Mouse (Mus musculus): ENCODE data around the gene Appl1. TPM values are rescaled to one million over a fixed set of nuclear protein-coding genes. Genes with fewer than 3 reads are reported as not detected.
"Not testable (repeated sequence)": the region's sequence is repeated elsewhere in the genome, so short reads cannot be mapped to it uniquely, and the experiment has no call there.

Gene Appl1
- polyA plus RNA-seq, 1 experiment from 2014 or later, result 33.1 TPM

- Histone ChIP-seq H3K4me3 (no peak overlapping the region), H3K36me3 (0 out of 2 replicates have a peak, but pooled peaks cover 3% of the 10 kb centered on the region), H3K27me3 (ENCODE audit: low read depth, poor library complexity, severe bottlenecking) (no peaks in the 10 kb centered on the region), H3K9me3 (replicated peaks) (0 out of 2 replicates have a peak, but pooled peaks cover 2% of the 10 kb centered on the region), H3K4me1 (peaks cover 6% of the 10 kb centered on the region), H3K27ac (no peak overlapping the region)
- 84% methylated on average over 5 of the region's 5 CpGs for WGBS
- DNase-seq (ENCODE audit: low spot score), result no peak
Observed at GRCm38 (mm10) chr14:26982150-26982530, 11.1 kb upstream of the Appl1 start.

- H3K9me3 ChIP-seq (replicated peaks), result 0 out of 2 replicates have a peak, but pooled peaks cover 2% of the 10 kb centered on the region
- no peak for DNase-seq (ENCODE audit: low spot score)
- H3K27ac ChIP-seq, result no peak overlapping the region
- H3K27me3 ChIP-seq (ENCODE audit: low read depth, poor library complexity, severe bottlenecking), result no peaks in the 10 kb centered on the region
- 69% methylated on average over 5 of the region's 5 CpGs for WGBS
- H3K36me3 ChIP-seq, result 0 out of 2 replicates have a peak, but pooled peaks cover 3% of the 10 kb centered on the region
- peaks cover 12% of the 10 kb centered on the region for H3K4me1 ChIP-seq
- no peak overlapping the region for H3K4me3 ChIP-seq
Observed at GRCm38 (mm10) chr14:26981494-26982149, 10.6 kb upstream of the Appl1 start.

GRCm38 (mm10) chr14:26981021-26981420 lies 10.0 kb upstream of the Appl1 start:
- H3K9me3 ChIP-seq (replicated peaks), result 0 out of 2 replicates have a peak, but pooled peaks cover 2% of the 10 kb centered on the region
- H3K4me3 ChIP-seq, result no peak overlapping the region
- 93% methylated on average over 8 of the region's 8 CpGs for WGBS
- 0 out of 2 replicates have a peak, but pooled peaks cover 3% of the 10 kb centered on the region for H3K36me3 ChIP-seq
- no peaks in the 10 kb centered on the region for H3K27me3 ChIP-seq (ENCODE audit: low read depth, poor library complexity, severe bottlenecking)
- no peak overlapping the region for H3K27ac ChIP-seq
- peaks cover 12% of the 10 kb centered on the region for H3K4me1 ChIP-seq
- DNase-seq (ENCODE audit: low spot score), result no peak

GRCm38 (mm10) chr14:26979808-26980207 lies 8.8 kb upstream of the Appl1 start:
- DNase-seq (ENCODE audit: low spot score), result no peak
- H3K36me3 ChIP-seq, result 0 out of 2 replicates have a peak, but pooled peaks cover 3% of the 10 kb centered on the region
- no peaks in the 10 kb centered on the region for H3K27me3 ChIP-seq (ENCODE audit: low read depth, poor library complexity, severe bottlenecking)
- 0 out of 2 replicates have a peak, but pooled peaks cover 2% of the 10 kb centered on the region for H3K9me3 ChIP-seq (replicated peaks)
- H3K27ac ChIP-seq, result no peak overlapping the region
- WGBS, result 90% methylated on average over 3 of the region's 3 CpGs
- H3K4me3 ChIP-seq, result no peak overlapping the region
- H3K4me1 ChIP-seq, result peaks cover 18% of the 10 kb centered on the region

GRCm38 (mm10) chr14:26977500-26977899 lies 6.5 kb upstream of the Appl1 start:
- DNase-seq (ENCODE audit: low spot score), result no peak
- Histone ChIP-seq H3K36me3 (0 out of 2 replicates have a peak, but pooled peaks cover 3% of the 10 kb centered on the region), H3K4me3 (no peak overlapping the region), H3K27ac (0 out of 2 replicates have a peak overlapping the region, but pooled peaks have one; percentile 3), H3K4me1 (peaks cover 18% of the 10 kb centered on the region), H3K27me3 (ENCODE audit: low read depth, poor library complexity, severe bottlenecking) (no peaks in the 10 kb centered on the region), H3K9me3 (replicated peaks) (0 out of 2 replicates have a peak, but pooled peaks cover 2% of the 10 kb centered on the region)
- 35% methylated on average over 2 of the region's 2 CpGs for WGBS

- no peak for DNase-seq (ENCODE audit: low spot score)
- WGBS, result 89% methylated on average over 7 of the region's 7 CpGs
- Histone ChIP-seq H3K36me3 (0 out of 2 replicates have a peak, but pooled peaks cover 3% of the 10 kb centered on the region), H3K4me1 (peaks cover 18% of the 10 kb centered on the region), H3K4me3 (no peak overlapping the region), H3K27ac (no peak overlapping the region), H3K9me3 (replicated peaks) (0 out of 2 replicates have a peak, but pooled peaks cover 2% of the 10 kb centered on the region), H3K27me3 (ENCODE audit: low read depth, poor library complexity, severe bottlenecking) (no peaks in the 10 kb centered on the region)
Observed at GRCm38 (mm10) chr14:26976212-26976611, 5.2 kb upstream of the Appl1 start.

- Histone ChIP-seq H3K27ac (no peak overlapping the region), H3K36me3 (no peaks in the 10 kb centered on the region), H3K27me3 (ENCODE audit: low read depth, poor library complexity, severe bottlenecking) (no peaks in the 10 kb centered on the region), H3K4me1 (peaks cover 18% of the 10 kb centered on the region), H3K4me3 (no peak overlapping the region), H3K9me3 (replicated peaks) (no peaks in the 10 kb centered on the region)
- WGBS, result 77% methylated on average over 3 of the region's 3 CpGs
- no peak for DNase-seq (ENCODE audit: low spot score)
Observed at GRCm38 (mm10) chr14:26975490-26975889, 4.5 kb upstream of the Appl1 start.

GRCm38 (mm10) chr14:26973089-26973488 lies 2.1 kb upstream of the Appl1 start:
- no peaks in the 10 kb centered on the region for H3K36me3 ChIP-seq
- H3K4me1 ChIP-seq, result peaks cover 28% of the 10 kb centered on the region
- H3K4me3 ChIP-seq, result no peak overlapping the region
- H3K9me3 ChIP-seq (replicated peaks), result no peaks in the 10 kb centered on the region
- H3K27ac ChIP-seq, result no peak overlapping the region
- WGBS, result 82% methylated on average over 2 of the region's 2 CpGs
- H3K27me3 ChIP-seq (ENCODE audit: low read depth, poor library complexity, severe bottlenecking), result no peaks in the 10 kb centered on the region
- no peak for DNase-seq (ENCODE audit: low spot score)

GRCm38 (mm10) chr14:26970439-26970932 lies 546 bp downstream of the Appl1 start:
- peak; percentile 99 for DNase-seq (ENCODE audit: low spot score)
- H3K9me3 ChIP-seq (replicated peaks), result no peaks in the 10 kb centered on the region
- H3K27me3 ChIP-seq (ENCODE audit: low read depth, poor library complexity, severe bottlenecking), result no peaks in the 10 kb centered on the region
- H3K4me1 ChIP-seq, result peaks cover 14% of the 10 kb centered on the region
- no peaks in the 10 kb centered on the region for H3K36me3 ChIP-seq
- under 1% methylated on average over 52 of the region's 53 CpGs for WGBS
- peak overlapping the region; percentile 93 for H3K27ac ChIP-seq
- peak overlapping the region; percentile 93 for H3K4me3 ChIP-seq

- peaks cover 9% of the 10 kb centered on the region; the same call in 1 of the 2 replicates for H3K4me1 ChIP-seq
- WGBS, result under 1% methylated on average over 62 of the region's 62 CpGs
- peak; percentile 78 for DNase-seq (ENCODE audit: low spot score)
- H3K4me3 ChIP-seq, result peak overlapping the region; percentile 93
- no peaks in the 10 kb centered on the region for H3K9me3 ChIP-seq (replicated peaks)
- H3K36me3 ChIP-seq, result 0 out of 2 replicates have a peak, but pooled peaks cover 2% of the 10 kb centered on the region
- H3K27me3 ChIP-seq (ENCODE audit: low read depth, poor library complexity, severe bottlenecking), result no peaks in the 10 kb centered on the region
- H3K27ac ChIP-seq, result peak overlapping the region; percentile 93
Observed at GRCm38 (mm10) chr14:26969856-26970407, 1.1 kb downstream of the Appl1 start.

- Histone ChIP-seq H3K4me1 (peaks cover 9% of the 10 kb centered on the region; the same call in 1 of the 2 replicates), H3K9me3 (replicated peaks) (no peaks in the 10 kb centered on the region), H3K4me3 (peak overlapping the region; percentile 93), H3K36me3 (peaks cover 7% of the 10 kb centered on the region; the same call in 1 of the 2 replicates), H3K27ac (no peak overlapping the region), H3K27me3 (ENCODE audit: low read depth, poor library complexity, severe bottlenecking) (no peaks in the 10 kb centered on the region)
- WGBS, result 87% methylated on average over 3 of the region's 3 CpGs
- no peak for DNase-seq (ENCODE audit: low spot score)
Observed at GRCm38 (mm10) chr14:26969164-26969563, 1.9 kb downstream of the Appl1 start.

GRCm38 (mm10) chr14:26960518-26960917 lies 10.5 kb downstream of the Appl1 start:
- WGBS, result 82% methylated on average over 1 of the region's 1 CpGs
- H3K4me3 ChIP-seq, result no peak overlapping the region
- DNase-seq (ENCODE audit: low spot score), result no peak
- H3K27ac ChIP-seq, result no peak overlapping the region
- peaks cover 44% of the 10 kb centered on the region for H3K36me3 ChIP-seq
- no peaks in the 10 kb centered on the region for H3K4me1 ChIP-seq
- H3K27me3 ChIP-seq (ENCODE audit: low read depth, poor library complexity, severe bottlenecking), result no peaks in the 10 kb centered on the region
- no peaks in the 10 kb centered on the region for H3K9me3 ChIP-seq (replicated peaks)

GRCm38 (mm10) chr14:26956139-26956538 lies 14.9 kb downstream of the Appl1 start:
- H3K4me1 ChIP-seq; H3K4me3 ChIP-seq; H3K27me3 ChIP-seq (ENCODE audit: low read depth, poor library complexity, severe bottlenecking); H3K9me3 ChIP-seq (replicated peaks); H3K27ac ChIP-seq; DNase-seq (ENCODE audit: low spot score): not testable (repeated sequence)
- WGBS, result 79% methylated on average over 2 of the region's 2 CpGs
- peaks cover 54% of the 10 kb centered on the region for H3K36me3 ChIP-seq
